Mouse (Mus musculus) small intestine, adult 2 months (tissue): Measurements from ENCODE around the gene Mink1. TPM values are rescaled to one million over a fixed set of nuclear protein-coding genes. Genes with fewer than 3 reads are reported as not detected.

ENCODE experiments used
- H3K27ac ChIP-seq: fragments of 200-500 bp; 2 replicates; pipeline ENCODE4 v1.5.1; 2012; ENCODE audit warnings: low read depth, low read length, control low read depth, inconsistent platforms; ENCODE audit not compliant: insufficient read depth
- H3K27me3 ChIP-seq: fragments of 200-500 bp; 2 replicates; pipeline ENCODE4 v1.6.1; 2012; ENCODE audit warnings: mild to moderate bottlenecking, moderate library complexity, low read length, inconsistent platforms; ENCODE audit not compliant: control insufficient read depth, insufficient read depth
- H3K36me3 ChIP-seq: fragments of 200-500 bp; 2 replicates; pipeline ENCODE4 v1.6.1; 2012; ENCODE audit warnings: mild to moderate bottlenecking, low read length, control low read depth, inconsistent platforms; ENCODE audit not compliant: control insufficient read depth, insufficient read depth
- H3K4me1 ChIP-seq: fragments of 200-500 bp; 2 replicates; pipeline ENCODE4 v1.6.1; 2012; ENCODE audit warnings: low read length, inconsistent platforms, mixed read lengths; ENCODE audit not compliant: control insufficient read depth, insufficient read depth, insufficient read length
- H3K4me3 ChIP-seq: fragments of 200-500 bp; 2 replicates; pipeline ENCODE4 v1.5.1; 2012; ENCODE audit warnings: low read depth, mild to moderate bottlenecking, control low read depth, inconsistent platforms, low read length, moderate library complexity
- CTCF ChIP-seq: fragments of 200-500 bp; IDR thresholded peaks from 2 replicates; pipeline ENCODE4 v1.5.1; 2012; ENCODE audit warnings: low read depth, mild to moderate bottlenecking, control low read depth, inconsistent platforms, low read length, moderate library complexity, mixed read lengths; ENCODE audit not compliant: insufficient replicate concordance, insufficient read length; ENCODE audit errors: extremely low read depth
- POLR2A ChIP-seq: fragments of 200-500 bp; IDR thresholded peaks from 2 replicates; pipeline ENCODE4 v1.6.1; 2012; ENCODE audit warnings: low read depth, mild to moderate bottlenecking, control low read depth, inconsistent platforms, low read length, moderate library complexity
- WGBS: fragments of 180-500 bp; shearing (Covaris S2); methylation state at CpG from one replicate; pipeline ENCODE4 v1.1.7; 2018; 5-methylcytosine and 5-hydroxymethylcytosine counted together
- polyA plus RNA-seq: library from polyadenylated mRNA; depleted of rRNA; stranded (reverse); fragments of >200 nt; gene quantifications from 2 replicates; pipeline ENCODE4 v1.2.3, GENCODE M21; 2012

Mink1 gene
- polyA plus RNA-seq, 1 experiment, result 82.0 TPM

DNA sequence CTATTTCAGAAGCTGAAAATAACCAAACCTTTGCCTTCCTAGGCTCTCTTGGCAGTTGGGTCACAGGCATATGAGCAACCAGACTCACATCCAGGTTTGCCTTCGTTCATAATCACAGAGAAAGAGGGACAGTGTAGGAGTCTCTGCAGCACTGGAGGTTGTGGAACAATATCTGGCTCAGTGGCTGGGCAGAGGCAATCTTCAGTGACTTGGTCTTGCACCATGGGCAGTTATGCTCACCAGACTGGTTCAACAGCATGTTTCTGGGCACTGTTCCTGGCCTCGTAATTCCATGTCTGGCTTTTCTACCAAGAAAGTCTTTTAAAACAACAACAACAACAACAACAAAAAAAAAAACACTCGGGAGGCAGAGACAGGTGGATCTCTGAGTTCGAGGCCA, 72.9 kb downstream of the Mink1 start:
- no peaks in the 10 kb centered on the region for H3K4me1 ChIP-seq
- 69% methylated on average over 4 of the region's 4 CpGs for WGBS
- TF ChIP-seq CTCF, result no peak
- no peak for TF ChIP-seq POLR2A

DNA sequence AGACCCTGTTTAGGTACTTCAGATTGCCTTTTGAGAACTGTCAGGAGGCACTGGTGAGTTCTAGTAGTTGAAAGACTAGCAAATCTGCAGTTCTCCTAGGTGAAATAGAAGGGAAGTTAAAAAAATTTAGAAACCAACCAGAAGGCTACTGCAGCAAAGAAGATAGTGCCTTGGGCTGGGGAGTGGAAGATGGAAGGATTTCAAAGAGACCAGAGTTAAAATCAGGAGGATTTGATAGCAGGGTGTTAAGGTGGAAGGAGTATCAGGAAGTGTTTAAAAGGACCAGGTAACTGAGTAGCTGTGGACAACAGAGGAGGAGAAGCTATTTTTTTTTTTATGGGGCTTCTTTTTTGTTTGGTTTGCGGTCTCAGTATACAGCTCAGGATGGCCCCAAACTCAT, 75.1 kb downstream of the Mink1 start:
- Histone ChIP-seq H3K4me3 (no peak overlapping the region), H3K27ac (no peak overlapping the region), H3K4me1 (no peaks in the 10 kb centered on the region), H3K27me3 (no peaks in the 10 kb centered on the region), H3K36me3 (no peaks in the 10 kb centered on the region)
- TF ChIP-seq POLR2A, result no peak
- TF ChIP-seq CTCF, result no peak
- 97% methylated on average over 1 of the region's 1 CpGs for WGBS

More for the DNA sequence above, 72.9 kb downstream of the Mink1 start:
- no peak overlapping the region for H3K4me3 ChIP-seq
- H3K27ac ChIP-seq, result no peak overlapping the region
- no peaks in the 10 kb centered on the region for H3K27me3 ChIP-seq
- no peaks in the 10 kb centered on the region for H3K36me3 ChIP-seq

DNA sequence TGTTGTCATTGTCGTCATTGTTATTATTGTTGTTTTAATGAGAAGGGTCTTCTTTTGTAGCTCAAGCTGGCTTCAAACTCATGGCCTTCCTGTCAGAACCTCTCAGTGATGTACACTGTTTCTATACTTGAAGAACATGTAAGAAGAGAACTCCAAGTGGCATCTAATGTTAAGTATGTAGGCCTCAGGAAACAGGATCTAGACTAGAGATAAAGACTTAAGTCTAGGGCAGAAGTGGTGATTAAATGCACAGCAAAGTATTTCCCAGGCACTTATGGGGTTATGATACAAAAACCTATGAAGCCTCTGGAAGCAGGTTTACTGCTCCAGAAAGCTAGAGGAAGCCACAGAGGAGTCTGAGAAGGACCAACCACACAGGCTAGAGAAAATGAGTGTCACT, 75.6 kb downstream of the Mink1 start:
- 85% methylated on average over 1 of the region's 1 CpGs for WGBS
- peaks cover 3% of the 10 kb centered on the region; the same call in 1 of the 2 replicates for H3K36me3 ChIP-seq

DNA sequence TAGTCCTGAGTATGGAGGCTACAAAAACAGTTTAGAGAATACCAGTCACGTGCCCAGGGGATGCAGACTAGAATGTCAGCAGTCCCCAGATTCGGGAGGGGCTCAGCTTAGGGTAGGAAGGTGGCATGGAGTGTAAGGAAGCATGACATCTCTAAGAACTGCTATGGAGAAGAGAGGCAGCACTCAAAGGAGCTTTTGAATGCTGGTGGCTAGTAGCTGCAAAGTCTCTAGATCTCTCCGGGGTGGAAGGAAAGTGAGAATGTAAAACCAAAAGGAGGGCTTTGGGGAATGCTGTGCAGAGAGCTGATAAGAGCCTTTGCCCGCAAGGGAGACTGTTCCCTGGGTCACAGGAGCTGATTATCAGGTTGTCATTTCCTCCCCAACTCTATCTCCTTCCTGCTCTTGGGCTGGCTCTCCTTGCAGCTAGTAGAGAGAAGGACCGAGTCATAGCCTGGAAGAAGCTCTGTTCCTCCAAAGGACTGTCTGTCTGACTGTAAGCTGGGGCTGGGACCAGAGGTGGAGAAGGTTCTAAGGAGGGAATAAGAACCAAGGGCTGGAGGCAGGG, 76.1 kb downstream of the Mink1 start, which contains the start of gene Gp1ba:
Gene Gp1ba (plus strand): TSS at position 409 of the 565 bp plus-strand sequence.
- peaks cover 3% of the 10 kb centered on the region; the same call in 1 of the 2 replicates for H3K36me3 ChIP-seq
- no peaks in the 10 kb centered on the region for H3K4me1 ChIP-seq
- TF ChIP-seq CTCF (no peak), POLR2A (no peak)
- no peak within 1 kb of the TSS for H3K4me3 ChIP-seq
- no peak within 1 kb of the TSS for H3K27ac ChIP-seq
- H3K27me3 ChIP-seq, result no peaks in the 10 kb centered on the region
- WGBS, result 14% methylated on average over 5 of the region's 5 CpGs

More for the DNA sequence above, 75.6 kb downstream of the Mink1 start:
- H3K27me3 ChIP-seq, result no peaks in the 10 kb centered on the region
- no peak overlapping the region for H3K27ac ChIP-seq
- TF ChIP-seq CTCF (no peak), POLR2A (no peak)
- H3K4me1 ChIP-seq, result no peaks in the 10 kb centered on the region
- no peak overlapping the region for H3K4me3 ChIP-seq

GRCm38 (mm10) chr11:70639976-70640375, 77.3 kb downstream of the Mink1 start:
- TF ChIP-seq CTCF (no peak), POLR2A (no peak)
- WGBS, result 62% methylated on average over 8 of the region's 8 CpGs
- Histone ChIP-seq H3K4me1 (no peaks in the 10 kb centered on the region), H3K27ac (no peak overlapping the region), H3K4me3 (no peak overlapping the region), H3K27me3 (no peaks in the 10 kb centered on the region), H3K36me3 (peaks cover 11% of the 10 kb centered on the region)

- WGBS, result 80% methylated on average over 7 of the region's 7 CpGs
- H3K27me3 ChIP-seq, result no peaks in the 10 kb centered on the region
- peaks cover 6% of the 10 kb centered on the region; the same call in 1 of the 2 replicates for H3K4me1 ChIP-seq
- TF ChIP-seq CTCF, result no peak
- TF ChIP-seq POLR2A, result no peak
- no peak overlapping the region for H3K27ac ChIP-seq
- H3K36me3 ChIP-seq, result peaks cover 20% of the 10 kb centered on the region
- H3K4me3 ChIP-seq, result no peak overlapping the region
These were observed 78.6 kb downstream of the Mink1 start for GRCm38 (mm10) chr11:70641241-70641640.

- Histone ChIP-seq H3K4me3 (no peak overlapping the region), H3K27ac (no peak overlapping the region), H3K4me1 (peaks cover 6% of the 10 kb centered on the region; the same call in 1 of the 2 replicates), H3K27me3 (no peaks in the 10 kb centered on the region), H3K36me3 (peaks cover 20% of the 10 kb centered on the region)
- no peak for TF ChIP-seq POLR2A
- 83% methylated on average over 6 of the region's 6 CpGs for WGBS
These were observed 80.4 kb downstream of the Mink1 start for GRCm38 (mm10) chr11:70643051-70643450.
